Mouse (Mus musculus) cerebellum, adult 2 months (tissue): ENCODE measurements around the gene Tnr. TPM values are rescaled to one million over a fixed set of nuclear protein-coding genes. Genes with fewer than 3 reads are reported as not detected.
A peak's percentile ranks its signal among the peaks of the same experiment; 100 is the strongest.

Experiments
- DNase-seq, 2 experiments: peaks; one replicate each; pipeline ENCODE4 v3.0.0; 2021
- H3K27ac ChIP-seq: fragments of 200-500 bp; 2 replicates; pipeline ENCODE4 v1.5.1; 2012; ENCODE audit warnings: low read length, control low read depth, inconsistent platforms; ENCODE audit not compliant: insufficient read depth
- H3K27me3 ChIP-seq: fragments of 200-500 bp; 2 replicates; pipeline ENCODE4 v1.6.1; 2012; ENCODE audit warnings: inconsistent platforms, mild to moderate bottlenecking, low read length, moderate library complexity; ENCODE audit not compliant: control insufficient read depth, insufficient read depth
- H3K4me1 ChIP-seq: fragments of 200-500 bp; 2 replicates; pipeline ENCODE4 v1.6.1; 2011; ENCODE audit warnings: low read length; ENCODE audit not compliant: control insufficient read depth, insufficient read depth
- H3K4me3 ChIP-seq: fragments of 200-500 bp; replicated peaks from 2 replicates; pipeline ENCODE3; 2011; ENCODE audit warnings: mild to moderate bottlenecking, low read depth, low read length, control low read depth; ENCODE audit not compliant: insufficient read depth
- CTCF ChIP-seq: fragments of 200-500 bp; IDR thresholded peaks from 2 replicates; pipeline ENCODE4 v1.5.1; 2011; ENCODE audit warnings: low read depth, mild to moderate bottlenecking, control low read depth, low read length, moderate library complexity, borderline replicate concordance; ENCODE audit not compliant: insufficient read depth
- POLR2A ChIP-seq: fragments of 200-500 bp; IDR thresholded peaks from 2 replicates; pipeline ENCODE4 v1.6.1; 2011; ENCODE audit warnings: low read length, control low read depth, borderline replicate concordance; ENCODE audit not compliant: insufficient read depth
- WGBS: fragments of 180-500 bp; shearing (Covaris S2); methylation state at CpG from one replicate; pipeline ENCODE4 v1.1.7; 2018; 5-methylcytosine and 5-hydroxymethylcytosine counted together
- polyA plus RNA-seq: library from polyadenylated mRNA; depleted of rRNA; stranded (reverse); fragments of >200 nt; gene quantifications from 2 replicates; pipeline ENCODE4 v1.2.3, GENCODE M21; 2012

The Tnr gene
- polyA plus RNA-seq, 1 experiment = 22.7 TPM

- no peak overlapping the region for H3K4me3 ChIP-seq
- no peak for DNase-seq
- no peak overlapping the region for H3K27ac ChIP-seq
- H3K4me1 ChIP-seq = no peaks in the 10 kb centered on the region
- WGBS = 41% methylated on average over 6 of the region's 6 CpGs
- TF ChIP-seq POLR2A = no peak
- no peaks in the 10 kb centered on the region for H3K27me3 ChIP-seq
Observed at GRCm38 (mm10) chr1:159750876-159751275, 227.3 kb downstream of the Tnr start.

DNA sequence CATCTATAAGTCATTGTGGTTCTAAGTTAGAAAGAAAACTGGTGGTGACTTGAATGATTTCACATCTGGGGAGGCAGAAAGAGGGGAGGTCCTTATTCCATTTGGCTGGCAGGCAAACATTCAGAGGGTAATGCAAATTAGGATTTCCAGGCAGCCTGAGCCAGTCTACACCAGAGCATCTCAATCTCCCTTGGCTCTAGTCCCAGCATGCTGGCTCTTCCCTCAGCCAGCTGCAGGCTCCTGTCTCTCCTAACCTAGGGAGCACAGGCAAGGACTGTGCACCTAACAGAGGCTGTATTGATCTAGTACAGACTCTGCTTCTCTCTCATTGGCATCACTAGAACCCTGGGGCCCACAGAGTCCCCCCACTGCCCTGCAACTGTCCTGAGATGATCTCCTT, 237.4 kb downstream of the Tnr start:
- TF ChIP-seq CTCF (no peak), POLR2A (no peak)
- DNase-seq = peak in 1 of 2 experiments; percentile 38
- Histone ChIP-seq H3K4me3 (no peak overlapping the region), H3K27ac (no peak overlapping the region), H3K27me3 (no peaks in the 10 kb centered on the region; the same call in 1 of the 2 replicates), H3K4me1 (peaks cover 4% of the 10 kb centered on the region; the same call in 1 of the 2 replicates)

- Histone ChIP-seq H3K4me3 (no peak overlapping the region), H3K4me1 (peaks cover 4% of the 10 kb centered on the region; the same call in 1 of the 2 replicates), H3K27me3 (no peaks in the 10 kb centered on the region; the same call in 1 of the 2 replicates), H3K27ac (no peak overlapping the region)
- DNase-seq = peak in 1 of 2 experiments; percentile 28
- TF ChIP-seq POLR2A (no peak), CTCF (no peak)
- 80% methylated on average over 2 of the region's 2 CpGs for WGBS
Observed at GRCm38 (mm10) chr1:159763901-159764300, 240.3 kb downstream of the Tnr start.

DNA sequence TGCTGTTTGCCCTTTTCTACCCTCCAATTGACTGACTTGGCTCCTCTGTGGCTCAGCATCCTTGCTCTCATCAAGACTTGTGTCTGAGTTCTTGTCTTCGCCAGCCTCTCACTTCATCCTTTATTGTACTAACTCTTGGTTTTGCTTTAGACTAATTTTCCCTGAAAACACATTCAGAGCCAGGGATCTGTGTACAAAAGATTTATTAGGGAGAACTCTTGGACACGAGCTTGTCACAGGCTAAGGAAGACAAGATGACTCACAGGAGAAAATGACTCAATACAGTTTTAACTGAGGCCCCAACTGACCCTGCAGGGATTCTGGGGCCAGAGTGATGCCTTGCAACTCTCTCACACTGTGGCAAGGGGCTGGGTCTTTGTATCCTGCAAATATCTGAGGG, 241.3 kb downstream of the Tnr start:
- no peak overlapping the region for H3K4me3 ChIP-seq
- DNase-seq = no peak
- WGBS = 77% methylated on average over 2 of the region's 2 CpGs
- no peak for TF ChIP-seq CTCF
- TF ChIP-seq POLR2A = no peak
- H3K27me3 ChIP-seq = no peaks in the 10 kb centered on the region
- H3K4me1 ChIP-seq = peaks cover 4% of the 10 kb centered on the region; the same call in 1 of the 2 replicates
- no peak overlapping the region for H3K27ac ChIP-seq

DNA sequence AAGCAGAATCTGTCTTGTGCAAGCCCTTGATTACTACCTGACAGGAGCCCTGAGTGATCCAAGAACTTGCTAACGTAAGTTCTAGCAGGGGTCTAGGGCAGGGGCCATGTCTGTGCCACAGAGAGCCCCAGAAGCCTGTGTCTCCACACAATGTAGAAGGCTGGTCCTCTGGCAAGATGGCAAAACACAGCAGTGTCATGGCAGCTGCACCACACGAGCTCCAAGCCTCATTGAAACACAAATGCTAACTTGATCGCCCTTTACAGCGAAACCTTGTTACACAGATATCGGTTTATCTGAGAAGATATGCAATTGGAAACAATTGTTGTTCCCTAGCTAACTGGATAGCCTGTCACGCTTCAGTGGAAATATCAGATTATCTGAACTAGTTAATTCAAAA, 246.4 kb downstream of the Tnr start:
- no peaks in the 10 kb centered on the region for H3K27me3 ChIP-seq
- no peak for TF ChIP-seq POLR2A
- no peak for TF ChIP-seq CTCF
- no peak overlapping the region for H3K4me3 ChIP-seq
- no peaks in the 10 kb centered on the region; the same call in 1 of the 2 replicates for H3K4me1 ChIP-seq
- no peak for DNase-seq
- H3K27ac ChIP-seq = no peak overlapping the region
- WGBS = 79% methylated on average over 6 of the region's 6 CpGs

DNA sequence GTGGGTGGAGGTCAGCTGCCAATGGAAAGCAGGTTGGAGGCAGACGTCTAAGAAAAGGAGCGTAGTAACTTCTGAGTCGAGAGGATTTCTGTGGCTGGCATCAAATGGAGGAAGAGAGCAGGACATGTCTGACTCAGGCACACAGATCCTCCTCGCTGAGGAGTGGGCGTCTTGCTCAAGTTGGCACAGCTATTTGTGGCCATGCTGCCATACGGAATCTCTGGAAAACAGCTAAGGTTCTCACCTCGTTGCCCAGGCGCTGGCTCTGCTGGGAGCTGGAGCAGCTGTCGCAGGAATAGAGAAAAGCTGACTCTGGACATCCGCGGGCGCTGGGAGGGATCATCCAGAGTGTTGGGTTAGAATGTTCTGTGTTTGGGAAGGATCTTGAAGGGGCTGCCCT, 250.1 kb downstream of the Tnr start:
- no peak for TF ChIP-seq CTCF
- no peak for TF ChIP-seq POLR2A
- Histone ChIP-seq H3K27ac (no peak overlapping the region), H3K4me3 (no peak overlapping the region), H3K4me1 (no peaks in the 10 kb centered on the region), H3K27me3 (no peaks in the 10 kb centered on the region)
- 34% methylated on average over 12 of the region's 12 CpGs for WGBS
- DNase-seq = no peak

DNA sequence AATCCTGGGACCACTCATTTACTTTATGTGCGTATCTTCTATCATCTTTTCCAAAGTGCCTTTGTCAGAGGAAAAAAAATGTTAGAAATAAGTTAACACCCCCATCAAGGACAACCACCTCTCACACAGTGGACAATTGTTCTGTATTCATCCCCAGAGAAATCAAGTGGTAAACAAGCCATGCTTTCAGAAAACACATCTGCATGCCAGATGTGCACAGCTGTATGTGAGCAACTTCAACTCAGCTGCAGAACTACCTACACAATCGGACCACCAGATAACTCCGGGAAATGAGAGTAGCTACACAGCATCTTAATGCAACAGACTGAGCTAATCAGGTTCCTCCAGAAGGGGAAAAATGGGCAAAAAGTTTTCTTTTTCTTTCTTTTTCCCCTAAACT, 251.6 kb downstream of the Tnr start:
- TF ChIP-seq POLR2A (no peak), CTCF (no peak)
- Histone ChIP-seq H3K27ac (no peak overlapping the region), H3K4me1 (no peaks in the 10 kb centered on the region), H3K4me3 (no peak overlapping the region), H3K27me3 (no peaks in the 10 kb centered on the region)
- no peak for DNase-seq
- WGBS = 90% methylated on average over 3 of the region's 3 CpGs

DNA sequence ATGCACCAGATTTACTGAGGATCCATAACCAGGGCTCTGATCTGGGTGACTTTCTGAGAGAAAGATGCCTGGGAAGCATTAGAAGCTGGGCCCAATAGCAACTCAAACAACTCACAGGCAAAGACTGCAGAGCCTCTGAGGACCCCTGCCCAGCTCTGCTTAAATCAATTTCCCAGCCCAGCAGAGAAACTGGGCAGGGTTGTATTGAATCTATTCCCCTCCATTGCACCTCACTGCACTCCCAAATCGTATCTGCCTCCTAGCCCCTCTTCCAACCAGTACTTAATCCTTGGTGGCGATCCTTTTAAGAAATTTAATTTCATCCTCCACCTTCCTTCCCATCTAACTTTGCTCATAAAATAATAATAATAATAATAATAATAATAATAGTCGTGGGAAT, 253.5 kb downstream of the Tnr start:
- no peak overlapping the region for H3K4me3 ChIP-seq
- 44% methylated on average over 3 of the region's 3 CpGs for WGBS

More for the DNA sequence above, 253.5 kb downstream of the Tnr start:
- Histone ChIP-seq H3K27me3 (no peaks in the 10 kb centered on the region), H3K27ac (no peak overlapping the region), H3K4me1 (no peaks in the 10 kb centered on the region)
- DNase-seq = no peak
- TF ChIP-seq POLR2A (no peak), CTCF (no peak)
